Mouse (Mus musculus): ENCODE data around the gene Def8.

Def8 gene

GRCm38 (mm10) chr8:123423441-123423840 lies at the start of gene Def8:
Gene Def8 (plus strand): TSS chr8:123423527.
- no peaks in the 10 kb centered on the region for H3K36me3 ChIP-seq (ENCODE audit: control insufficient read depth, insufficient read depth, low read length, poor library complexity, severe bottlenecking)
- DNase-seq (ENCODE audit: low read depth, low spot score), result no peak
- H3K27me3 ChIP-seq (ENCODE audit: control insufficient read depth, insufficient read depth, low read length, poor library complexity, severe bottlenecking), result no peaks in the 10 kb centered on the region

GRCm38 (mm10) chr8:123374239-123374578 lies 49.1 kb upstream of the Def8 start:
- H3K36me3 ChIP-seq (ENCODE audit: control insufficient read depth, insufficient read depth, low read length, poor library complexity, severe bottlenecking), result no peaks in the 10 kb centered on the region
- DNase-seq (ENCODE audit: low read depth, low spot score), result peak; percentile 97
- H3K27me3 ChIP-seq (ENCODE audit: control insufficient read depth, insufficient read depth, low read length, poor library complexity, severe bottlenecking), result no peaks in the 10 kb centered on the region

- DNase-seq (ENCODE audit: low read depth, low spot score), result no peak
- Histone ChIP-seq H3K27me3 (ENCODE audit: control insufficient read depth, insufficient read depth, low read length, poor library complexity, severe bottlenecking) (no peaks in the 10 kb centered on the region), H3K36me3 (ENCODE audit: control insufficient read depth, insufficient read depth, low read length, poor library complexity, severe bottlenecking) (no peaks in the 10 kb centered on the region; the same call in 1 of the 2 replicates)
These were observed 47.6 kb upstream of the Def8 start for GRCm38 (mm10) chr8:123375701-123376100.

- no peaks in the 10 kb centered on the region; the same call in 1 of the 2 replicates for H3K36me3 ChIP-seq (ENCODE audit: control insufficient read depth, insufficient read depth, low read length, poor library complexity, severe bottlenecking)
- H3K27me3 ChIP-seq (ENCODE audit: control insufficient read depth, insufficient read depth, low read length, poor library complexity, severe bottlenecking), result no peaks in the 10 kb centered on the region
- DNase-seq (ENCODE audit: low read depth, low spot score), result no peak
These were observed 47.2 kb upstream of the Def8 start for GRCm38 (mm10) chr8:123376106-123376505.

GRCm38 (mm10) chr8:123381711-123382110 lies 41.6 kb upstream of the Def8 start:
- H3K36me3 ChIP-seq (ENCODE audit: control insufficient read depth, insufficient read depth, low read length, poor library complexity, severe bottlenecking), result peaks cover 19% of the 10 kb centered on the region
- DNase-seq (ENCODE audit: low read depth, low spot score), result no peak
- no peaks in the 10 kb centered on the region for H3K27me3 ChIP-seq (ENCODE audit: control insufficient read depth, insufficient read depth, low read length, poor library complexity, severe bottlenecking)

GRCm38 (mm10) chr8:123382516-123382915 lies 40.8 kb upstream of the Def8 start:
- H3K27me3 ChIP-seq (ENCODE audit: control insufficient read depth, insufficient read depth, low read length, poor library complexity, severe bottlenecking), result no peaks in the 10 kb centered on the region
- no peak for DNase-seq (ENCODE audit: low read depth, low spot score)
- peaks cover 20% of the 10 kb centered on the region for H3K36me3 ChIP-seq (ENCODE audit: control insufficient read depth, insufficient read depth, low read length, poor library complexity, severe bottlenecking)

GRCm38 (mm10) chr8:123384883-123385540 lies 38.3 kb upstream of the Def8 start:
- Histone ChIP-seq H3K27me3 (ENCODE audit: control insufficient read depth, insufficient read depth, low read length, poor library complexity, severe bottlenecking) (no peaks in the 10 kb centered on the region), H3K36me3 (ENCODE audit: control insufficient read depth, insufficient read depth, low read length, poor library complexity, severe bottlenecking) (peaks cover 25% of the 10 kb centered on the region)
- DNase-seq (ENCODE audit: low read depth, low spot score), result peak; percentile 46

- Histone ChIP-seq H3K27me3 (ENCODE audit: control insufficient read depth, insufficient read depth, low read length, poor library complexity, severe bottlenecking) (no peaks in the 10 kb centered on the region), H3K36me3 (ENCODE audit: control insufficient read depth, insufficient read depth, low read length, poor library complexity, severe bottlenecking) (peaks cover 25% of the 10 kb centered on the region)
- no peak for DNase-seq (ENCODE audit: low read depth, low spot score)
These were observed 36.3 kb upstream of the Def8 start for GRCm38 (mm10) chr8:123387041-123387440.

- DNase-seq (ENCODE audit: low read depth, low spot score), result no peak
- Histone ChIP-seq H3K36me3 (ENCODE audit: control insufficient read depth, insufficient read depth, low read length, poor library complexity, severe bottlenecking) (peaks cover 21% of the 10 kb centered on the region), H3K27me3 (ENCODE audit: control insufficient read depth, insufficient read depth, low read length, poor library complexity, severe bottlenecking) (no peaks in the 10 kb centered on the region)
These were observed 35.5 kb upstream of the Def8 start for GRCm38 (mm10) chr8:123387801-123388200.

- DNase-seq (ENCODE audit: low read depth, low spot score), result no peak
- Histone ChIP-seq H3K36me3 (ENCODE audit: control insufficient read depth, insufficient read depth, low read length, poor library complexity, severe bottlenecking) (peaks cover 15% of the 10 kb centered on the region), H3K27me3 (ENCODE audit: control insufficient read depth, insufficient read depth, low read length, poor library complexity, severe bottlenecking) (no peaks in the 10 kb centered on the region)
These were observed 34.3 kb upstream of the Def8 start for GRCm38 (mm10) chr8:123389026-123389425.

- no peak for DNase-seq (ENCODE audit: low read depth, low spot score)
- Histone ChIP-seq H3K36me3 (ENCODE audit: control insufficient read depth, insufficient read depth, low read length, poor library complexity, severe bottlenecking) (peaks cover 7% of the 10 kb centered on the region), H3K27me3 (ENCODE audit: control insufficient read depth, insufficient read depth, low read length, poor library complexity, severe bottlenecking) (no peaks in the 10 kb centered on the region)
These were observed 25.0 kb upstream of the Def8 start for GRCm38 (mm10) chr8:123398308-123398707.

- DNase-seq (ENCODE audit: low read depth, low spot score), result no peak
- H3K36me3 ChIP-seq (ENCODE audit: control insufficient read depth, insufficient read depth, low read length, poor library complexity, severe bottlenecking), result peaks cover 7% of the 10 kb centered on the region
- H3K27me3 ChIP-seq (ENCODE audit: control insufficient read depth, insufficient read depth, low read length, poor library complexity, severe bottlenecking), result no peaks in the 10 kb centered on the region
These were observed 21.4 kb upstream of the Def8 start for GRCm38 (mm10) chr8:123401936-123402335.

GRCm38 (mm10) chr8:123402730-123403326 lies 20.5 kb upstream of the Def8 start:
- H3K36me3 ChIP-seq (ENCODE audit: control insufficient read depth, insufficient read depth, low read length, poor library complexity, severe bottlenecking), result peaks cover 7% of the 10 kb centered on the region
- DNase-seq (ENCODE audit: low read depth, low spot score), result no peak

GRCm38 (mm10) chr8:123404521-123404920 lies 18.8 kb upstream of the Def8 start:
- Histone ChIP-seq H3K36me3 (ENCODE audit: control insufficient read depth, insufficient read depth, low read length, poor library complexity, severe bottlenecking) (peaks cover 7% of the 10 kb centered on the region), H3K27me3 (ENCODE audit: control insufficient read depth, insufficient read depth, low read length, poor library complexity, severe bottlenecking) (no peaks in the 10 kb centered on the region)
- no peak for DNase-seq (ENCODE audit: low read depth, low spot score)

More at GRCm38 (mm10) chr8:123402730-123403326, 20.5 kb upstream of the Def8 start:
- H3K27me3 ChIP-seq (ENCODE audit: control insufficient read depth, insufficient read depth, low read length, poor library complexity, severe bottlenecking), result no peaks in the 10 kb centered on the region

- peak; percentile 77 for DNase-seq (ENCODE audit: low read depth, low spot score)
These were observed 16.5 kb upstream of the Def8 start, which contains the start of gene Mc1r for GRCm38 (mm10) chr8:123406786-123407185. Gene Mc1r (plus strand): TSS chr8:123407107.

More at GRCm38 (mm10) chr8:123406786-123407185, 16.5 kb upstream of the Def8 start, which contains the start of gene Mc1r:
- Histone ChIP-seq H3K27me3 (ENCODE audit: control insufficient read depth, insufficient read depth, low read length, poor library complexity, severe bottlenecking) (no peaks in the 10 kb centered on the region), H3K36me3 (ENCODE audit: control insufficient read depth, insufficient read depth, low read length, poor library complexity, severe bottlenecking) (peaks cover 1% of the 10 kb centered on the region; the same call in 1 of the 2 replicates)
